Mouse (Mus musculus): Measurements from ENCODE around the gene Kdm5c.
"Not testable (repeated sequence)": the region's sequence is repeated elsewhere in the genome, so short reads cannot be mapped to it uniquely, and the experiment has no call there.

GRCm38 (mm10) chrX:152287026-152287425, 54.2 kb downstream of the Kdm5c start:
- not testable (repeated sequence) for TF ChIP-seq CTCF (conservative IDR thresholded peaks at IDR 0.05; ENCODE audit: low read length); POU5F1 (IDR thresholded peaks at IDR 0.05; ENCODE audit: borderline replicate concordance, low read length)

Measured in E14TG2a.4 (cell line).